Mouse (Mus musculus): Measurements from ENCODE around the gene Fbxo11. TPM values are rescaled to one million over a fixed set of nuclear protein-coding genes. Genes with fewer than 3 reads are reported as not detected.
"Not testable (repeated sequence)": the region's sequence is repeated elsewhere in the genome, so short reads cannot be mapped to it uniquely, and the experiment has no call there.

Fbxo11 gene
- polyA plus RNA-seq, 2 experiments = 29.5 to 63.0 TPM

DNA sequence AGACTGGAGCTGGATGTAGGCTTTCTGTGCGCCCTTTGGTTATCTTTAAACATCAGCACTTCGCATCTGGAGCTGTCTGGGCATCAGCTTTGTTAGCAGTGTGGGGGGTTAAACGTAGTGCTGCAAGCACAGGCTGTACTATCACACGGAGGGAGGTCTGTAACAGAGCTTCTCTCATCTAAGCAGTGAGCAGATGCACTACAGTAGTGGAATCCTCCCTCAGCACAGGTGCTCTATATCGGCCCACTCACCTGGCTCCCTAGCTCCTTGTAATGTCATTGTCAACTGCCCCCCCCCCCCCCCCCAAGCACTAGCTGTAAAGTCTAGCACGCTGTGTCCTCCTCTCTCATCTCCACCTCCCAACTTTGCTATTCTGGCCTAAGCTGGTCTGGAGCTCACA, 77.6 kb downstream of the Fbxo11 start:
- no peak for DNase-seq (ENCODE audit: low spot score)
- H3K36me3 ChIP-seq (ENCODE audit: control insufficient read depth, insufficient read depth, low read length) = peaks cover 98% of the 10 kb centered on the region
- no peaks in the 10 kb centered on the region for H3K27me3 ChIP-seq (ENCODE audit: control insufficient read depth, insufficient read depth, low read length)
- no peak overlapping the region for H3K4me2 ChIP-seq (replicated peaks; ENCODE audit: low read depth, low read length, severe bottlenecking)
- TF ChIP-seq POLR2A (IDR thresholded peaks at IDR 0.05; ENCODE audit: borderline replicate concordance, extremely low read depth, insufficient read depth, insufficient read length) = no peak
- no peak overlapping the region for H3K9ac ChIP-seq (ENCODE audit: low read depth, low read length, severe bottlenecking)
- H3K4me1 ChIP-seq (ENCODE audit: control insufficient read depth, insufficient read depth, low read length) = no peaks in the 10 kb centered on the region
- WGBS = 79% methylated on average over 6 of the region's 6 CpGs
- ATAC-seq (ENCODE audit: low FRiP score, low read depth) = no peak
- H3K4me3 ChIP-seq (replicated peaks; ENCODE audit: low read length) = no peak overlapping the region
- H3K27ac ChIP-seq (replicated peaks; ENCODE audit: low read depth, low read length) = no peak overlapping the region
- no peaks in the 10 kb centered on the region for H3K9me3 ChIP-seq (ENCODE audit: control insufficient read depth, low read length)

GRCm38 (mm10) chr17:87985916-87986315, 79.2 kb downstream of the Fbxo11 start:
- ATAC-seq (ENCODE audit: low FRiP score, low read depth) (no peak), DNase-seq (ENCODE audit: low spot score) (no peak)
- Histone ChIP-seq H3K4me1 (ENCODE audit: control insufficient read depth, insufficient read depth, low read length) (no peaks in the 10 kb centered on the region), H3K27ac (replicated peaks; ENCODE audit: low read depth, low read length) (no peak overlapping the region), H3K4me2 (replicated peaks; ENCODE audit: low read depth, low read length, severe bottlenecking) (no peak overlapping the region), H3K9ac (ENCODE audit: low read depth, low read length, severe bottlenecking) (no peak overlapping the region), H3K9me3 (ENCODE audit: control insufficient read depth, low read length) (no peaks in the 10 kb centered on the region), H3K27me3 (ENCODE audit: control insufficient read depth, insufficient read depth, low read length) (no peaks in the 10 kb centered on the region), H3K36me3 (ENCODE audit: control insufficient read depth, insufficient read depth, low read length) (peaks cover 92% of the 10 kb centered on the region), H3K4me3 (replicated peaks; ENCODE audit: low read length) (no peak overlapping the region)
- no peak for TF ChIP-seq POLR2A (IDR thresholded peaks at IDR 0.05; ENCODE audit: borderline replicate concordance, extremely low read depth, insufficient read depth, insufficient read length)
- 85% methylated on average over 8 of the region's 8 CpGs for WGBS

- DNase-seq (ENCODE audit: low spot score) (no peak), ATAC-seq (ENCODE audit: low FRiP score, low read depth) (no peak)
- H3K36me3 ChIP-seq (ENCODE audit: control insufficient read depth, insufficient read depth, low read length) = peaks cover 88% of the 10 kb centered on the region
- TF ChIP-seq POLR2A (IDR thresholded peaks at IDR 0.05; ENCODE audit: borderline replicate concordance, extremely low read depth, insufficient read depth, insufficient read length) = no peak
- H3K27me3 ChIP-seq (ENCODE audit: control insufficient read depth, insufficient read depth, low read length) = no peaks in the 10 kb centered on the region
- no peaks in the 10 kb centered on the region for H3K9me3 ChIP-seq (ENCODE audit: control insufficient read depth, low read length)
- no peak overlapping the region for H3K4me2 ChIP-seq (replicated peaks; ENCODE audit: low read depth, low read length, severe bottlenecking)
- no peak overlapping the region for H3K9ac ChIP-seq (ENCODE audit: low read depth, low read length, severe bottlenecking)
- WGBS = 93% methylated on average over 20 of the region's 20 CpGs
- H3K4me1 ChIP-seq (ENCODE audit: control insufficient read depth, insufficient read depth, low read length) = no peaks in the 10 kb centered on the region
- no peak overlapping the region for H3K27ac ChIP-seq (replicated peaks; ENCODE audit: low read depth, low read length)
- no peak overlapping the region for H3K4me3 ChIP-seq (replicated peaks; ENCODE audit: low read length)
Measured at GRCm38 (mm10) chr17:87984440-87985214, 80.5 kb downstream of the Fbxo11 start.

- TF ChIP-seq POLR2A (IDR thresholded peaks at IDR 0.05; ENCODE audit: borderline replicate concordance, extremely low read depth, insufficient read depth, insufficient read length) = no peak
Measured at GRCm38 (mm10) chr17:87983313-87983712, 81.8 kb downstream of the Fbxo11 start.

DNA sequence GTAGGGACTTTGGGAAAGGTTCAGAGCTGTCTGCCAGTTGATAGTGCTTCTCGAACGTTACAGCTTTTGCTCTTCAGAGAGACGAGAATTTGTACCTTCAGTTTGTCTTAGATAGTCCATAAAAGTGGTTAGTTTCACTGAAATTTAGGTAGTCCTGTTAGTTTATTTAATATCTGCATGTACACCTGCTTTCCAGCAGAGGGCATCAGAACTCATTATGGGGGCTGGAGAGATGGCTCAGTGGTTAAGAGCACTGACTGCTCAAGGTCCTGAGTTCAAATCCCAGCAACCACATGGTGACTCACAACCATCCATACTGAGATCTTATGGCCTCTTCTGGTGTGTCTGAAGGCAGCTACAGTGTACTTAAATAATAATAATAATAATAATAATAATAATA, 83.0 kb downstream of the Fbxo11 start:
- H3K4me1 ChIP-seq (ENCODE audit: control insufficient read depth, insufficient read depth, low read length) = no peaks in the 10 kb centered on the region
- peaks cover 67% of the 10 kb centered on the region for H3K36me3 ChIP-seq (ENCODE audit: control insufficient read depth, insufficient read depth, low read length)
- ATAC-seq (ENCODE audit: low FRiP score, low read depth) = no peak
- no peaks in the 10 kb centered on the region for H3K9me3 ChIP-seq (ENCODE audit: control insufficient read depth, low read length)
- 86% methylated on average over 3 of the region's 3 CpGs for WGBS
- H3K9ac ChIP-seq (ENCODE audit: low read depth, low read length, severe bottlenecking) = no peak overlapping the region
- DNase-seq (ENCODE audit: low spot score) = no peak
- H3K4me3 ChIP-seq (replicated peaks; ENCODE audit: low read length) = no peak overlapping the region
- no peak overlapping the region for H3K4me2 ChIP-seq (replicated peaks; ENCODE audit: low read depth, low read length, severe bottlenecking)
- H3K27ac ChIP-seq (replicated peaks; ENCODE audit: low read depth, low read length) = no peak overlapping the region
- no peaks in the 10 kb centered on the region for H3K27me3 ChIP-seq (ENCODE audit: control insufficient read depth, insufficient read depth, low read length)
- no peak for TF ChIP-seq POLR2A (IDR thresholded peaks at IDR 0.05; ENCODE audit: borderline replicate concordance, extremely low read depth, insufficient read depth, insufficient read length)

More at GRCm38 (mm10) chr17:87983313-87983712, 81.8 kb downstream of the Fbxo11 start:
- no peak overlapping the region for H3K27ac ChIP-seq (replicated peaks; ENCODE audit: low read depth, low read length)
- no peaks in the 10 kb centered on the region for H3K27me3 ChIP-seq (ENCODE audit: control insufficient read depth, insufficient read depth, low read length)
- no peak overlapping the region for H3K4me3 ChIP-seq (replicated peaks; ENCODE audit: low read length)
- DNase-seq (ENCODE audit: low spot score) (no peak), ATAC-seq (ENCODE audit: low FRiP score, low read depth) (no peak)
- H3K9me3 ChIP-seq (ENCODE audit: control insufficient read depth, low read length) = no peaks in the 10 kb centered on the region
- H3K36me3 ChIP-seq (ENCODE audit: control insufficient read depth, insufficient read depth, low read length) = peaks cover 75% of the 10 kb centered on the region
- WGBS = 53% methylated on average over 4 of the region's 4 CpGs
- H3K4me2 ChIP-seq (replicated peaks; ENCODE audit: low read depth, low read length, severe bottlenecking) = no peak overlapping the region
- no peaks in the 10 kb centered on the region for H3K4me1 ChIP-seq (ENCODE audit: control insufficient read depth, insufficient read depth, low read length)
- H3K9ac ChIP-seq (ENCODE audit: low read depth, low read length, severe bottlenecking) = no peak overlapping the region

GRCm38 (mm10) chr17:87979696-87980095, 85.4 kb downstream of the Fbxo11 start:
- H3K9ac ChIP-seq (ENCODE audit: low read depth, low read length, severe bottlenecking); H3K27me3 ChIP-seq (ENCODE audit: control insufficient read depth, insufficient read depth, low read length); DNase-seq (ENCODE audit: low spot score); ATAC-seq (ENCODE audit: low FRiP score, low read depth); H3K27ac ChIP-seq (replicated peaks; ENCODE audit: low read depth, low read length); H3K4me3 ChIP-seq (replicated peaks; ENCODE audit: low read length); H3K9me3 ChIP-seq (ENCODE audit: control insufficient read depth, low read length); H3K4me2 ChIP-seq (replicated peaks; ENCODE audit: low read depth, low read length, severe bottlenecking); H3K4me1 ChIP-seq (ENCODE audit: control insufficient read depth, insufficient read depth, low read length): not testable (repeated sequence)
- 90% methylated on average over 1 of the region's 1 CpGs for WGBS
- H3K36me3 ChIP-seq (ENCODE audit: control insufficient read depth, insufficient read depth, low read length) = peaks cover 43% of the 10 kb centered on the region

- DNase-seq (ENCODE audit: low spot score); H3K27me3 ChIP-seq (ENCODE audit: control insufficient read depth, insufficient read depth, low read length); H3K9me3 ChIP-seq (ENCODE audit: control insufficient read depth, low read length); ATAC-seq (ENCODE audit: low FRiP score, low read depth); H3K9ac ChIP-seq (ENCODE audit: low read depth, low read length, severe bottlenecking); H3K4me2 ChIP-seq (replicated peaks; ENCODE audit: low read depth, low read length, severe bottlenecking); H3K27ac ChIP-seq (replicated peaks; ENCODE audit: low read depth, low read length); H3K4me3 ChIP-seq (replicated peaks; ENCODE audit: low read length): not testable (repeated sequence)
- peaks cover 20% of the 10 kb centered on the region for H3K36me3 ChIP-seq (ENCODE audit: control insufficient read depth, insufficient read depth, low read length)
- H3K4me1 ChIP-seq (ENCODE audit: control insufficient read depth, insufficient read depth, low read length) = peaks cover 10% of the 10 kb centered on the region; the same call in 1 of the 2 replicates
- 92% methylated on average over 4 of the region's 4 CpGs for WGBS
Measured at GRCm38 (mm10) chr17:87976927-87977326, 88.2 kb downstream of the Fbxo11 start.
